Mouse (Mus musculus): ENCODE data around the gene Slc26a6.

The Slc26a6 gene

GRCm38 (mm10) chr9:108955241-108955640 is 102.2 kb downstream of the Slc26a6 start:
- no peak for DNase-seq (ENCODE audit: low read depth, low spot score)

GRCm38 (mm10) chr9:108955846-108956245 is 102.8 kb downstream of the Slc26a6 start:
- DNase-seq (ENCODE audit: low read depth, low spot score), result no peak
